ENCODE assay signal across 8 mouse cellular contexts in the genomic region with DNA sequence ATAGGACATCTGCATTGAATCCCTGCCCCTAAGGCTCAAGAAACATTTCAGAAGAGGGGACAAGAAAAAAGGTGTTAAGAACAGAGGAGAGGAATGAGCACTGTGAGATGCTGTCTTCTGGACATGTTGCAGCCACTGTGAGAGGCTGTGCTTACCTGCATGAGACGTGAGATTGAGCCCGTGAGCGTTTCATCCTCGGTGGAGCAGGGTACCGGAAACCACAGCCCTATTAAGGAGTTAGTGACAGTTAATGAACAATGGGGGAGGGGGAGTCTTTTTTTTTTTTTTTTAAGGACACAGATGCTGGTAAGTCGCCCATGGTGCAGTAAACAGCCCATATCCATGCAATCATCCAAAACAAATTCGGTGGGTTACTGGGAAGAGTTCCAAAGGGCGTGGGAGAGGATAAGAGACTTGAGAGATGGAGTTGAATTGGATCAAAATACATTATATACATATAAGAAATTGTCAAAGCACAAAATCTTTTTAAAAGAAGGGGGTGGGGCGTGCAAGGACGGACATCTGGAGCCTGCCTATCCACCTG. TPM values are rescaled to one million over a fixed set of nuclear protein-coding genes. Genes with fewer than 3 reads are reported as not detected.
DNase-seq lines count a peak whose midpoint lies in the region; ATAC-seq and TF ChIP-seq lines count a peak whose summit lies in the region.

No protein-coding gene starts in this region.

- no peaks in the 10 kb centered on the region for H3K9me3 ChIP-seq in lung, postnatal 0 days (ENCODE audit: low read length)
- no peaks in the 10 kb centered on the region for H3K9me3 ChIP-seq in forebrain, postnatal 0 days (ENCODE audit: low read length)
- no peaks in the 10 kb centered on the region for H3K9me3 ChIP-seq in limb, embryonic 15.5 days
- no peaks in the 10 kb centered on the region for H3K9me3 ChIP-seq in stomach, embryonic 15.5 days

- TF ChIP-seq CTCF in lung, postnatal 0 days (IDR thresholded peaks at IDR 0.05), result no peak
- TF ChIP-seq CTCF in forebrain, postnatal 0 days (IDR thresholded peaks at IDR 0.05; ENCODE audit: low read depth), result no peak

- H3K4me1 ChIP-seq in lung, postnatal 0 days (ENCODE audit: insufficient read depth, low read depth, low read length), result no peaks in the 10 kb centered on the region; the same call in 1 of the 2 replicates
- peaks cover 10% of the 10 kb centered on the region; the same call in 1 of the 2 replicates for H3K4me1 ChIP-seq in forebrain, postnatal 0 days (ENCODE audit: insufficient read depth)
- peaks cover 32% of the 10 kb centered on the region for H3K4me1 ChIP-seq in limb, embryonic 15.5 days
- H3K4me1 ChIP-seq in stomach, embryonic 15.5 days, result peaks cover 11% of the 10 kb centered on the region

- no peaks in the 10 kb centered on the region for H3K27me3 ChIP-seq in lung, postnatal 0 days (replicated peaks; ENCODE audit: insufficient read depth, low read length)
- no peaks in the 10 kb centered on the region for H3K27me3 ChIP-seq in forebrain, postnatal 0 days (ENCODE audit: insufficient read depth, low read length)
- H3K27me3 ChIP-seq in limb, embryonic 15.5 days, result no peaks in the 10 kb centered on the region
- no peaks in the 10 kb centered on the region for H3K27me3 ChIP-seq in stomach, embryonic 15.5 days (replicated peaks)

- no peak for TF ChIP-seq EP300 in lung, postnatal 0 days (IDR thresholded peaks at IDR 0.05)

- no peak overlapping the region for H3K4me3 ChIP-seq in lung, postnatal 0 days (ENCODE audit: low read depth, low read length)
- peak overlapping the region; percentile 32 for H3K4me3 ChIP-seq in forebrain, postnatal 0 days (ENCODE audit: low read depth, low read length)
- peak overlapping the region; percentile 26 for H3K4me3 ChIP-seq in limb, embryonic 15.5 days
- H3K4me3 ChIP-seq in stomach, embryonic 15.5 days (replicated peaks), result 0 out of 2 replicates have a peak overlapping the region, but pooled peaks have one; percentile 16

- no peaks in the 10 kb centered on the region for H3K36me3 ChIP-seq in lung, postnatal 0 days (ENCODE audit: insufficient read depth, low read length)
- H3K36me3 ChIP-seq in forebrain, postnatal 0 days (ENCODE audit: insufficient read depth), result no peaks in the 10 kb centered on the region
- H3K36me3 ChIP-seq in limb, embryonic 15.5 days, result no peaks in the 10 kb centered on the region
- H3K36me3 ChIP-seq in stomach, embryonic 15.5 days, result no peaks in the 10 kb centered on the region

- 12% methylated on average over 10 of the region's 10 CpGs for WGBS in lung, postnatal 0 days
- 2% methylated on average over 10 of the region's 10 CpGs for WGBS in forebrain, postnatal 0 days
- WGBS in limb, embryonic 15.5 days, result 5% methylated on average over 10 of the region's 10 CpGs
- WGBS in stomach, embryonic 15.5 days, result 14% methylated on average over 10 of the region's 10 CpGs

- no peak for DNase-seq in lung, postnatal 0 days (ENCODE audit: low spot score)
- DNase-seq in lung, postnatal 14 days, result no peak
- peak; percentile 11 for DNase-seq in forebrain, postnatal 0 days
- no peak for DNase-seq in cerebellum, postnatal 25 days
- DNase-seq in gastrocnemius, adult 18-20 months (ENCODE audit: low spot score), result no peak
- no peak for DNase-seq in thymus, postnatal 14 days

- H3K27ac ChIP-seq in lung, postnatal 0 days (ENCODE audit: low read length), result no peak overlapping the region
- H3K27ac ChIP-seq in forebrain, postnatal 0 days (ENCODE audit: low read depth, low read length), result no peak overlapping the region
- no peak overlapping the region for H3K27ac ChIP-seq in limb, embryonic 15.5 days
- peak overlapping the region; percentile 61; the same call in 1 of the 2 replicates for H3K27ac ChIP-seq in stomach, embryonic 15.5 days

- H3K4me2 ChIP-seq in lung, postnatal 0 days (replicated peaks; ENCODE audit: low read depth, low read length), result 0 out of 2 replicates have a peak overlapping the region, but pooled peaks have one; percentile 5
- H3K4me2 ChIP-seq in forebrain, postnatal 0 days (ENCODE audit: low read depth), result peak overlapping the region; percentile 64
- peak overlapping the region; percentile 48 for H3K4me2 ChIP-seq in limb, embryonic 15.5 days
- H3K4me2 ChIP-seq in stomach, embryonic 15.5 days, result peak overlapping the region; percentile 50

- H3K9ac ChIP-seq in lung, postnatal 0 days (replicated peaks; ENCODE audit: low read depth), result no peak overlapping the region
- peak overlapping the region; percentile 46 for H3K9ac ChIP-seq in forebrain, postnatal 0 days
- H3K9ac ChIP-seq in limb, embryonic 15.5 days, result no peak overlapping the region
- no peak overlapping the region for H3K9ac ChIP-seq in stomach, embryonic 15.5 days

- no peak for ATAC-seq in lung, postnatal 0 days
- ATAC-seq in forebrain, postnatal 0 days, result peak; percentile 25
- no peak for ATAC-seq in limb, embryonic 15.5 days (ENCODE audit: insufficient number of reproducible peaks, low FRiP score, low TSS enrichment, low read depth)
- ATAC-seq in stomach, embryonic 15.5 days (ENCODE audit: insufficient read depth, low FRiP score, low read depth), result no peak

RNA-seq across cellular contexts. Expression of gene Snx20, which starts 32.4 kb away (rescaled TPM):
- 5.4 and 6.5 TPM in 2 replicates for polyA plus RNA-seq in lung, postnatal 0 days (2015; fragmentation: Nextera tagmentation; extraction: Ambion mirVana)
- total RNA-seq in forebrain, postnatal 0 days (2014; rRNA removed), result 1.5 and 1.6 TPM in 2 replicates
- polyA plus RNA-seq in forebrain, postnatal 0 days (2015; fragmentation: Nextera tagmentation; extraction: Ambion mirVana), result 1.9 and 2.0 TPM in 2 replicates
- 2.2 and 2.4 TPM in 2 replicates for polyA plus RNA-seq in limb, embryonic 15.5 days (2015; fragmentation: Nextera tagmentation; extraction: Ambion mirVana)
- polyA plus RNA-seq in stomach, embryonic 15.5 days (2015; fragmentation: Nextera tagmentation; extraction: Ambion mirVana), result 2.8 TPM in 2 replicates
- total RNA-seq in gastrocnemius, adult 18-20 months (2021), result under 1 TPM; 0.18 to 0.38 TPM

RNA-seq across cellular contexts. Expression of gene Nod2, which starts 43.6 kb away (rescaled TPM):
- polyA plus RNA-seq in lung, postnatal 0 days (2015; fragmentation: Nextera tagmentation; extraction: Ambion mirVana), result 0.27 and 0.31 TPM in 2 replicates
- 0.38 and 0.76 TPM in 2 replicates for total RNA-seq in forebrain, postnatal 0 days (2014; rRNA removed)
- polyA plus RNA-seq in forebrain, postnatal 0 days (2015; fragmentation: Nextera tagmentation; extraction: Ambion mirVana), result 0.05 and 0.06 TPM in 2 replicates
- polyA plus RNA-seq in limb, embryonic 15.5 days (2015; fragmentation: Nextera tagmentation; extraction: Ambion mirVana), result 0.23 and 0.29 TPM in 2 replicates
- 0.19 and 0.21 TPM in 2 replicates for polyA plus RNA-seq in stomach, embryonic 15.5 days (2015; fragmentation: Nextera tagmentation; extraction: Ambion mirVana)
- total RNA-seq in gastrocnemius, adult 18-20 months (2021), result under 1 TPM; 0.27 to 0.66 TPM

Comparison
In these comparisons a context has a peak if more than half of its experiments do, and no peak if none do; other contexts are left out.
1. H3K4me2 ChIP-seq: peak in every context shown above with its lines; median percentile 64 in forebrain, postnatal 0 days; 50 in stomach, embryonic 15.5 days; 48 in limb, embryonic 15.5 days; 5 in lung, postnatal 0 days.